Mouse (Mus musculus) C2C12 (cell line): Measurements from ENCODE around the gene Nln. TPM values are rescaled to one million over a fixed set of nuclear protein-coding genes. Genes with fewer than 3 reads are reported as not detected.
A peak's percentile ranks its signal among the peaks of the same experiment; 100 is the strongest.

Source experiments
- H3K27me3 ChIP-seq: one replicate; pipeline ENCODE4 v1.6.1; 2011; ENCODE audit not compliant: control insufficient read depth, insufficient read depth, insufficient read length
- H3K36me3 ChIP-seq: one replicate; pipeline ENCODE4 v1.6.1; 2011; ENCODE audit not compliant: control insufficient read depth, insufficient read depth
- H3K4me3 ChIP-seq: one replicate; pipeline ENCODE4 v1.5.1; 2011; ENCODE audit warnings: mild to moderate bottlenecking, control low read depth; ENCODE audit not compliant: poor library complexity, insufficient read depth, severe bottlenecking
- H3K79me2 ChIP-seq: one replicate; pipeline ENCODE4 v1.6.1; 2011; ENCODE audit not compliant: control insufficient read depth, insufficient read depth
- H3K79me3 ChIP-seq: one replicate; pipeline ENCODE4 v1.6.1; 2011; ENCODE audit warnings: low read depth, control low read depth
- H3ac ChIP-seq: one replicate; pipeline ENCODE3; 2011; ENCODE audit warnings: low read depth; ENCODE audit not compliant: control insufficient read depth, insufficient read length
- CEBPB ChIP-seq: IDR thresholded peaks from one replicate; pipeline ENCODE4 v1.6.1; 2011; ENCODE audit warnings: low read depth, mild to moderate bottlenecking, control low read depth, moderate library complexity
- CTCF ChIP-seq: IDR thresholded peaks from one replicate; pipeline ENCODE4 v1.5.1; 2011; ENCODE audit not compliant: control insufficient read depth, insufficient read depth, insufficient read length
- FOSL1 ChIP-seq: IDR thresholded peaks from one replicate; pipeline ENCODE4 v1.8.0; 2011; ENCODE audit warnings: mild to moderate bottlenecking, low read length; ENCODE audit not compliant: poor library complexity, insufficient read depth, severe bottlenecking
- MAX ChIP-seq: IDR thresholded peaks from one replicate; pipeline ENCODE4 v1.6.1; 2011; ENCODE audit warnings: mild to moderate bottlenecking, control low read depth
- MYOD1 ChIP-seq: IDR thresholded peaks from one replicate; pipeline ENCODE4 v1.6.1; 2011; ENCODE audit warnings: low read depth; ENCODE audit not compliant: control insufficient read depth, insufficient read length
- MYOG ChIP-seq: IDR thresholded peaks from one replicate; pipeline ENCODE4 v1.6.1; 2011; ENCODE audit not compliant: control insufficient read depth, insufficient read length; ENCODE audit errors: extremely low read depth
- USF1 ChIP-seq: IDR thresholded peaks from one replicate; pipeline ENCODE4 v1.6.1; 2011; ENCODE audit warnings: low read depth, mild to moderate bottlenecking, control low read depth, moderate library complexity
- long read RNA-seq, 2 experiments: library from polyadenylated mRNA; unstranded; transcript quantifications; one replicate each; pipeline ENCODE4 v2.0.0; 2019 to 2020
- polyA plus RNA-seq: library from polyadenylated mRNA; unstranded; fragments of >200 nt; fragmentation: generic; extraction: Trizol; gene quantifications from one replicate; pipeline ENCODE4 v1.2.1, GENCODE M21; 2012; ENCODE audit warnings: missing spikeins

Nln gene
- polyA plus RNA-seq, result 13.9 TPM
- long read RNA-seq, experiment 1, full-length matches to known transcripts, result 14 of 24 reads
- long read RNA-seq, experiment 1, partial matches to known transcripts, result 10 of 24 reads
- long read RNA-seq, experiment 1, other reads (novel, unspliced or antisense), result 0 of 24 reads
- long read RNA-seq, experiment 2, full-length matches to known transcripts, result 222 of 271 reads
- long read RNA-seq, experiment 2, partial matches to known transcripts, result 16 of 271 reads
- long read RNA-seq, experiment 2, other reads (novel, unspliced or antisense), result 33 of 271 reads

- peak within 1 kb of the TSS; percentile 85 for H3ac ChIP-seq
- H3K79me3 ChIP-seq, result peaks cover 16% of the 10 kb centered on the region
- H3K36me3 ChIP-seq, result peaks cover 17% of the 10 kb centered on the region
- peaks cover 23% of the 10 kb centered on the region for H3K79me2 ChIP-seq
- H3K4me3 ChIP-seq, result peak within 1 kb of the TSS; percentile 68
- TF ChIP-seq MYOD1 (no peak), CEBPB (no peak), USF1 (peak; percentile 12), MYOG (no peak), MAX (peak; percentile 85), CTCF (no peak), FOSL1 (no peak)
- no peaks in the 10 kb centered on the region for H3K27me3 ChIP-seq
Observed at GRCm38 (mm10) chr13:104109288-104109815, at the start of gene Nln, which contains the start of gene Sgtb. Nln (minus strand) TSS chr13:104109614. Sgtb (plus strand) TSS chr13:104109741.

GRCm38 (mm10) chr13:104155686-104156085 lies 46.3 kb upstream of the Nln start:
- Histone ChIP-seq H3ac (no peak overlapping the region), H3K79me3 (no peaks in the 10 kb centered on the region), H3K4me3 (no peak overlapping the region), H3K36me3 (peaks cover 27% of the 10 kb centered on the region), H3K79me2 (no peaks in the 10 kb centered on the region), H3K27me3 (no peaks in the 10 kb centered on the region)
- TF ChIP-seq MYOD1 (no peak), MYOG (no peak), USF1 (no peak), CEBPB (no peak), CTCF (no peak), MAX (no peak)

GRCm38 (mm10) chr13:104155106-104155505 lies 45.7 kb upstream of the Nln start:
- no peak overlapping the region for H3K4me3 ChIP-seq
- no peaks in the 10 kb centered on the region for H3K79me2 ChIP-seq
- TF ChIP-seq MYOG (no peak), MYOD1 (no peak), MAX (no peak), USF1 (no peak), CTCF (no peak), FOSL1 (no peak), CEBPB (no peak)
- no peak overlapping the region for H3ac ChIP-seq
- peaks cover 27% of the 10 kb centered on the region for H3K36me3 ChIP-seq
- no peaks in the 10 kb centered on the region for H3K27me3 ChIP-seq
- no peaks in the 10 kb centered on the region for H3K79me3 ChIP-seq

GRCm38 (mm10) chr13:104154180-104154579 lies 44.8 kb upstream of the Nln start:
- no peaks in the 10 kb centered on the region for H3K27me3 ChIP-seq
- no peak overlapping the region for H3K4me3 ChIP-seq
- TF ChIP-seq MAX (no peak), CTCF (no peak), FOSL1 (no peak), CEBPB (no peak), MYOD1 (no peak), MYOG (no peak), USF1 (no peak)
- H3K36me3 ChIP-seq, result peaks cover 27% of the 10 kb centered on the region
- no peak overlapping the region for H3ac ChIP-seq
- no peaks in the 10 kb centered on the region for H3K79me2 ChIP-seq
- H3K79me3 ChIP-seq, result no peaks in the 10 kb centered on the region

GRCm38 (mm10) chr13:104145646-104146045 lies 36.2 kb upstream of the Nln start:
- Histone ChIP-seq H3K36me3 (peaks cover 42% of the 10 kb centered on the region), H3K27me3 (no peaks in the 10 kb centered on the region), H3K79me3 (no peaks in the 10 kb centered on the region), H3ac (no peak overlapping the region), H3K79me2 (no peaks in the 10 kb centered on the region), H3K4me3 (no peak overlapping the region)
- no peak for TF ChIP-seq MYOG
- TF ChIP-seq USF1, result no peak
